Comparison of ENCODE assay signal across 16 mouse cellular contexts in genomic region chr4:129909261-129909731, GRCm38 (mm10). TPM values are rescaled to one million over a fixed set of nuclear protein-coding genes. Genes with fewer than 3 reads are reported as not detected.
A peak's percentile ranks its signal among the peaks of the same experiment; 100 is the strongest.
DNase-seq lines count a peak whose midpoint lies in the region; ATAC-seq lines count a peak whose summit lies in the region.
"Had no signal": no experiment of that assay in that cellular context is flagged by ENCODE, and none has a peak within 500 bp of the region (broad histone marks: within the 10 kb centered on the region; RNA-seq: fewer than 3 reads in every experiment).

No protein-coding gene starts in this region.

- no peak for ATAC-seq in heart, embryonic 13.5 days (ENCODE audit: extremely low read depth, insufficient number of reproducible peaks, low FRiP score, low TSS enrichment)
- ATAC-seq in megakaryocyte, adult 5-6 weeks (ENCODE audit: poor library complexity, severe bottlenecking) = no peak
- ATAC-seq in hindbrain, embryonic 11.5 days (ENCODE audit: low FRiP score) = no peak
- ATAC-seq: forebrain, embryonic 15.5 days had no signal

- peaks cover 45% of the 10 kb centered on the region for H3K4me1 ChIP-seq in heart, embryonic 13.5 days
- peaks cover 46% of the 10 kb centered on the region for H3K4me1 ChIP-seq in megakaryocyte, embryonic 14.5 days
- peaks cover 5% of the 10 kb centered on the region; the same call in 1 of the 2 replicates for H3K4me1 ChIP-seq in hindbrain, embryonic 11.5 days (replicated peaks; ENCODE audit: control insufficient read depth, insufficient read depth, low read length)

- no peaks in the 10 kb centered on the region for H3K27me3 ChIP-seq in heart, embryonic 13.5 days (replicated peaks)
- H3K27me3 ChIP-seq in megakaryocyte, embryonic 14.5 days (replicated peaks) = no peaks in the 10 kb centered on the region
- no peaks in the 10 kb centered on the region for H3K27me3 ChIP-seq in hindbrain, embryonic 11.5 days (ENCODE audit: control insufficient read depth, insufficient read depth, low read length)
- H3K27me3 ChIP-seq: embryonic facial prominence, embryonic 12.5 days; forebrain, embryonic 15.5 days; liver, embryonic 15.5 days had no signal

- no peak overlapping the region for H3K4me3 ChIP-seq in heart, embryonic 13.5 days
- peak overlapping the region; percentile 67 for H3K4me3 ChIP-seq in megakaryocyte, embryonic 14.5 days (replicated peaks)
- no peak overlapping the region for H3K4me3 ChIP-seq in hindbrain, embryonic 11.5 days (ENCODE audit: low read depth, low read length)
- H3K4me3 ChIP-seq: embryonic facial prominence, embryonic 12.5 days; forebrain, embryonic 15.5 days; heart, adult 2 months; left cerebral cortex, adult 2 months; liver, embryonic 15.5 days; myocyte had no signal

- H3K9ac ChIP-seq in heart, embryonic 13.5 days = no peak overlapping the region
- H3K9ac ChIP-seq in hindbrain, embryonic 11.5 days (ENCODE audit: low read depth, low read length) = no peak overlapping the region
- H3K9ac ChIP-seq: embryonic facial prominence, embryonic 12.5 days; forebrain, embryonic 15.5 days; liver, embryonic 15.5 days had no signal

- intact Hi-C loops in heart, postnatal 25 days (cut with DNase I) = no loop called here

- H3K9me3 ChIP-seq in heart, embryonic 13.5 days = no peaks in the 10 kb centered on the region
- H3K9me3 ChIP-seq in megakaryocyte, embryonic 14.5 days = no peaks in the 10 kb centered on the region
- H3K9me3 ChIP-seq in hindbrain, embryonic 11.5 days (ENCODE audit: control insufficient read depth, low read length) = no peaks in the 10 kb centered on the region
- H3K9me3 ChIP-seq: embryonic facial prominence, embryonic 12.5 days; forebrain, embryonic 15.5 days; liver, embryonic 15.5 days had no signal

- H3K27ac ChIP-seq in heart, embryonic 13.5 days (replicated peaks) = 0 out of 2 replicates have a peak overlapping the region, but pooled peaks have one; percentile 8
- no peak overlapping the region for H3K27ac ChIP-seq in hindbrain, embryonic 11.5 days (ENCODE audit: low read depth, low read length)
- H3K27ac ChIP-seq: embryonic facial prominence, embryonic 12.5 days; forebrain, embryonic 15.5 days; heart, adult 2 months; left cerebral cortex, adult 2 months; liver, embryonic 15.5 days; stomach, postnatal 0 days had no signal

- no peak overlapping the region for H3K4me2 ChIP-seq in heart, embryonic 13.5 days
- H3K4me2 ChIP-seq in hindbrain, embryonic 11.5 days (replicated peaks; ENCODE audit: low read depth, low read length) = no peak overlapping the region
- H3K4me2 ChIP-seq: embryonic facial prominence, embryonic 12.5 days; forebrain, embryonic 15.5 days; liver, embryonic 15.5 days had no signal

- no peak for DNase-seq in heart, postnatal 25 days (ENCODE audit: low spot score)
- DNase-seq in induced T-regulatory cell, adult 2 months (ENCODE audit: low read depth) = peak; percentile 51
- peak; percentile 64 to 65 for DNase-seq in spleen, postnatal 36 days (ENCODE audit: low spot score in 2 of 2)
- no peak for DNase-seq in hindbrain, embryonic 11.5 days (ENCODE audit: low spot score)
- no peak for DNase-seq in cerebellum, adult 11 months
- DNase-seq: kidney, postnatal 14 days had no signal

- H3K36me3 ChIP-seq in heart, embryonic 13.5 days = no peaks in the 10 kb centered on the region
- no peaks in the 10 kb centered on the region for H3K36me3 ChIP-seq in megakaryocyte, embryonic 14.5 days (replicated peaks; ENCODE audit: low read length)
- H3K36me3 ChIP-seq in hindbrain, embryonic 11.5 days (ENCODE audit: control insufficient read depth, insufficient read depth, low read length) = no peaks in the 10 kb centered on the region
- H3K36me3 ChIP-seq: embryonic facial prominence, embryonic 12.5 days; forebrain, embryonic 15.5 days; liver, embryonic 15.5 days had no signal

- WGBS in heart, embryonic 13.5 days = 50% methylated on average over 4 of the region's 4 CpGs
- 76% methylated on average over 4 of the region's 4 CpGs for WGBS in hindbrain, embryonic 11.5 days

RNA-seq across cellular contexts. Expression of gene Spocd1, which starts 19.8 kb away (rescaled TPM):
- 0.19 and 0.34 TPM in 2 replicates for polyA plus RNA-seq in heart, embryonic 13.5 days (2015; fragmentation: Nextera tagmentation; extraction: Ambion mirVana)
- total RNA-seq in heart, postnatal 25 days (2021) = under 1 TPM in 1 of 2 experiments, not detected in 1; 0.08 TPM
- 0.43 TPM in 1 of 2 replicates, not detected in the other for polyA plus RNA-seq in megakaryocyte, embryonic 14.5 days (2012; ENCODE audit: insufficient read depth, low replicate concordance)
- total RNA-seq in megakaryocyte, adult 5-6 weeks (2015) = 0.18 and 0.36 TPM in 2 replicates
- total RNA-seq in megakaryocyte, adult 5-6 weeks (2017) = 0.08 and 0.44 TPM in 2 replicates
- 0.08 TPM in 1 of 2 replicates, not detected in the other for polyA plus RNA-seq in hindbrain, embryonic 11.5 days (2014; fragmentation: Nextera tagmentation; extraction: Ambion mirVana)
- polyA plus RNA-seq: forebrain, embryonic 15.5 days; heart, adult 2 months; liver, embryonic 15.5 days; myocyte; stomach, postnatal 0 days had no signal

Comparison
In these comparisons a context has a peak if more than half of its experiments do, and no peak if none do; other contexts are left out.
1. DNase-seq: peak in induced T-regulatory cell, adult 2 months (single experiment) and spleen, postnatal 36 days (2 of 2); none in heart, postnatal 25 days (single experiment), hindbrain, embryonic 11.5 days (single experiment) and cerebellum, adult 11 months (single experiment).